Mouse (Mus musculus): ENCODE data around the gene Wdr74. TPM values are rescaled to one million over a fixed set of nuclear protein-coding genes. Genes with fewer than 3 reads are reported as not detected.

The Wdr74 gene
- polyA plus RNA-seq, 1 experiment from 2014 or later = 121 TPM

GRCm38 (mm10) chr19:8739646-8740045 lies 4.0 kb downstream of the Wdr74 start:
- H3K4me1 ChIP-seq = peaks cover 38% of the 10 kb centered on the region
- H3K36me3 ChIP-seq = peaks cover 62% of the 10 kb centered on the region
- no peak overlapping the region for H3K27ac ChIP-seq (replicated peaks)
- DNase-seq (ENCODE audit: low spot score) = no peak
- H3K27me3 ChIP-seq (ENCODE audit: low read depth, poor library complexity, severe bottlenecking) = no peaks in the 10 kb centered on the region
- WGBS = 91% methylated on average over 6 of the region's 6 CpGs
- no peak overlapping the region for H3K4me3 ChIP-seq
- no peaks in the 10 kb centered on the region for H3K9me3 ChIP-seq (replicated peaks)

GRCm38 (mm10) chr19:8740603-8741002 lies 5.0 kb downstream of the Wdr74 start, which contains the start of gene 1700092M07Rik:
TSS of gene 1700092M07Rik (plus strand) at chr19:8740718.
- Histone ChIP-seq H3K27me3 (ENCODE audit: low read depth, poor library complexity, severe bottlenecking) (no peaks in the 10 kb centered on the region), H3K4me3 (peak within 1 kb of the TSS; percentile 86), H3K27ac (replicated peaks) (peak within 1 kb of the TSS; percentile 93), H3K4me1 (peaks cover 32% of the 10 kb centered on the region), H3K9me3 (replicated peaks) (no peaks in the 10 kb centered on the region), H3K36me3 (peaks cover 72% of the 10 kb centered on the region)
- WGBS = 74% methylated on average over 14 of the region's 14 CpGs
- no peak for DNase-seq (ENCODE audit: low spot score)

DNA sequence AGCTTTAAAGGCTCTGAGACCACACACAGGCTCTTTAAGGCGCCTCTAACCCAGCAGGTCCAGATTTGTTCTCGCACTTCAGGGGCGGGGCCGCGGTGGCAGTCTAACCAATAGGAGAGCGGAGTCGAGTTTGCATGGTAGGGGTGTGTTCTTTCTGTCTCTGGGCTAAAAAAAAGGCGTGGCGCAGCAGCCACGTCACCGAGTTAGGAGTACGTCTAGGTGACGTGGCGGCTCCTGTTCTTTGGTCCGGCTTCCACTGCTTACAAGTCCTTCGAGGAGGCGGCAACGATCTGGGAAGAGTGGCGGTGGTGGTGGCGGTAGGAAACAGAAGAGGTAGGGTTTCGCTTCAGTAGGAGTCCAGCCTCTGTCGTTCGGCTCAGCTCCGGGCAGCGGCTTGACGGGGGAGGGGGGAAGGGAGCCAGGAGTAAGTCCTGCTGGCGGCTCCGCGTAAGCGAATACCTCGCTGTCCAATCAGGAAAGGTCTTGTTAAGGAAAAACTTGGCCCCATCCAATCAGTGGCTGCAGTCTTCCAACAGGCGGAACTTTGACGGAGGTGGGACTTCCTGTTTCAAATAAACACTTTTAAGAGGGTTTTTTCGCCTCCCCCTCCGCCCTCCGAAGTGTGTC lies 5.7 kb downstream of the Wdr74 start, which contains the start of gene Stx5a:
Gene Stx5a, plus strand, starts transcription at position 171 of the 627 bp plus-strand sequence.
- Histone ChIP-seq H3K4me1 (peaks cover 28% of the 10 kb centered on the region), H3K4me3 (peak within 1 kb of the TSS; percentile 86), H3K36me3 (peaks cover 79% of the 10 kb centered on the region), H3K27me3 (ENCODE audit: low read depth, poor library complexity, severe bottlenecking) (no peaks in the 10 kb centered on the region), H3K27ac (replicated peaks) (peak within 1 kb of the TSS; percentile 93), H3K9me3 (replicated peaks) (no peaks in the 10 kb centered on the region)
- peak; percentile 95 for DNase-seq (ENCODE audit: low spot score)
- WGBS = under 1% methylated on average over 36 of the region's 36 CpGs

DNA sequence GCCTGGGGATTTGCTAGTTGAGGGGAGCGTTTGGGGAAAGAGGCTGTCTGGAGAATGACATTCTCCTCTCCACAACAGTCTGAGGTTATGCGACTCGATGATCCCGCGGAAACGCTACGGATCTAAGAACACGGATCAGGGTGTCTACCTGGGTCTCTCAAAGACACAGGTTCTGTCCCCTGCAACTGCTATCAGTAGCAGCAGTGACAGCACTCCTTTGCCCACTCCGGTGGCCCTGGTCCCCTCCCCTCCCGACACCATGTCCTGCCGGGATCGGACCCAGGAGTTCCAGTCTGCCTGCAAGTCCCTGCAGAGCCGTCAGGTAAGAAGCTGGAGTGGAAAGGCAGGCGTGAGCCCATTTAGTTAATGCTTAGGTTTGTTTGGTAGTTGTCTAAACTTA lies 6.5 kb downstream of the Wdr74 start:
- no peak for DNase-seq (ENCODE audit: low spot score)

GRCm38 (mm10) chr19:8745382-8745781 lies 9.8 kb downstream of the Wdr74 start:
- peaks cover 18% of the 10 kb centered on the region for H3K4me1 ChIP-seq
- H3K36me3 ChIP-seq = peaks cover 85% of the 10 kb centered on the region
- 97% methylated on average over 1 of the region's 1 CpGs for WGBS
- no peak overlapping the region for H3K4me3 ChIP-seq
- H3K27ac ChIP-seq (replicated peaks) = no peak overlapping the region
- no peaks in the 10 kb centered on the region for H3K9me3 ChIP-seq (replicated peaks)
- DNase-seq (ENCODE audit: low spot score) = no peak
- no peaks in the 10 kb centered on the region for H3K27me3 ChIP-seq (ENCODE audit: low read depth, poor library complexity, severe bottlenecking)

More for the DNA sequence above, 6.5 kb downstream of the Wdr74 start:
- no peaks in the 10 kb centered on the region for H3K27me3 ChIP-seq (ENCODE audit: low read depth, poor library complexity, severe bottlenecking)
- peaks cover 21% of the 10 kb centered on the region for H3K4me1 ChIP-seq
- peak overlapping the region; percentile 93 for H3K27ac ChIP-seq (replicated peaks)
- peaks cover 85% of the 10 kb centered on the region for H3K36me3 ChIP-seq
- H3K9me3 ChIP-seq (replicated peaks) = no peaks in the 10 kb centered on the region
- WGBS = 18% methylated on average over 14 of the region's 14 CpGs
- peak overlapping the region; percentile 86 for H3K4me3 ChIP-seq

GRCm38 (mm10) chr19:8747368-8747767 lies 11.7 kb downstream of the Wdr74 start:
- Histone ChIP-seq H3K36me3 (peaks cover 97% of the 10 kb centered on the region), H3K4me3 (no peak overlapping the region), H3K27me3 (ENCODE audit: low read depth, poor library complexity, severe bottlenecking) (no peaks in the 10 kb centered on the region), H3K4me1 (peaks cover 7% of the 10 kb centered on the region), H3K27ac (replicated peaks) (no peak overlapping the region), H3K9me3 (replicated peaks) (no peaks in the 10 kb centered on the region)
- no peak for DNase-seq (ENCODE audit: low spot score)
- WGBS = 79% methylated on average over 2 of the region's 2 CpGs

DNA sequence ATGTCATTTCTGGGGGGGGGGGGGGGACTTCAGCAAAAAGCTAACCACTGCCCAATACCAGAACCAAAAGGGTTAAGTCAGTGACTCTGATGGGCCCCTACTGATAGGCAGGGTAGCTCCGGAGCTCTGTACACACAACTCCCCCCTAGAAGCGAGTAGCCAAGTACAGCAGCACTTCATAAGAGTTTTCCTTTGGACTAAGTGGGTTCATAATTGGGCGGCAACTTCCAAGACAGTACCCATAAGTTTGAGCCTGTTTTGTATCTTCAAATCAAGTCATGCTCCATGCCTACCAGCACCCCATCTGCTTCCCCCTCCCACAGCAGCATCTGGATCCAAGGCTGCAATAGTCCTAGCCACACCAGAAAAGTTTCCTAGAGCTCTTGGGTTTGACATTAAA lies 20.0 kb downstream of the Wdr74 start:
- WGBS = 90% methylated on average over 3 of the region's 3 CpGs
- DNase-seq (ENCODE audit: low spot score) = no peak
- H3K27me3 ChIP-seq (ENCODE audit: low read depth, poor library complexity, severe bottlenecking) = no peaks in the 10 kb centered on the region
- H3K36me3 ChIP-seq = peaks cover 58% of the 10 kb centered on the region
- peaks cover 28% of the 10 kb centered on the region for H3K4me1 ChIP-seq
- H3K27ac ChIP-seq (replicated peaks) = no peak overlapping the region
- H3K9me3 ChIP-seq (replicated peaks) = no peaks in the 10 kb centered on the region
- peak overlapping the region; percentile 89; the same call in 1 of the 2 replicates for H3K4me3 ChIP-seq

- H3K36me3 ChIP-seq = peaks cover 58% of the 10 kb centered on the region
- DNase-seq (ENCODE audit: low spot score) = peak; percentile 94
- peak within 1 kb of the TSS; percentile 89 for H3K4me3 ChIP-seq
- peak within 1 kb of the TSS; percentile 95 for H3K27ac ChIP-seq (replicated peaks)
- H3K9me3 ChIP-seq (replicated peaks) = no peaks in the 10 kb centered on the region
- H3K27me3 ChIP-seq (ENCODE audit: low read depth, poor library complexity, severe bottlenecking) = no peaks in the 10 kb centered on the region
- peaks cover 28% of the 10 kb centered on the region for H3K4me1 ChIP-seq
- WGBS = under 1% methylated on average over 75 of the region's 75 CpGs
These were observed 21.2 kb downstream of the Wdr74 start, which contains the start of gene Nxf1 for GRCm38 (mm10) chr19:8756635-8757387. TSS of gene Nxf1 (plus strand) at chr19:8757073.

GRCm38 (mm10) chr19:8757471-8757998 lies 21.9 kb downstream of the Wdr74 start:
- WGBS = 12% methylated on average over 14 of the region's 14 CpGs
- Histone ChIP-seq H3K27me3 (ENCODE audit: low read depth, poor library complexity, severe bottlenecking) (no peaks in the 10 kb centered on the region), H3K4me1 (peaks cover 28% of the 10 kb centered on the region), H3K27ac (replicated peaks) (peak overlapping the region; percentile 95), H3K4me3 (peak overlapping the region; percentile 89), H3K36me3 (peaks cover 58% of the 10 kb centered on the region), H3K9me3 (replicated peaks) (no peaks in the 10 kb centered on the region)
- DNase-seq (ENCODE audit: low spot score) = no peak

- peaks cover 58% of the 10 kb centered on the region for H3K36me3 ChIP-seq
- H3K4me1 ChIP-seq = peaks cover 28% of the 10 kb centered on the region
- WGBS = 93% methylated on average over 2 of the region's 2 CpGs
- H3K4me3 ChIP-seq = peak overlapping the region; percentile 89
- no peaks in the 10 kb centered on the region for H3K9me3 ChIP-seq (replicated peaks)
- DNase-seq (ENCODE audit: low spot score) = no peak
- no peaks in the 10 kb centered on the region for H3K27me3 ChIP-seq (ENCODE audit: low read depth, poor library complexity, severe bottlenecking)
- no peak overlapping the region for H3K27ac ChIP-seq (replicated peaks)
These were observed 23.3 kb downstream of the Wdr74 start for GRCm38 (mm10) chr19:8758899-8759298.

- H3K36me3 ChIP-seq = peaks cover 59% of the 10 kb centered on the region
- no peak overlapping the region for H3K4me3 ChIP-seq
- peaks cover 24% of the 10 kb centered on the region for H3K4me1 ChIP-seq
- no peak overlapping the region for H3K27ac ChIP-seq (replicated peaks)
- no peak for DNase-seq (ENCODE audit: low spot score)
- peaks cover 11% of the 10 kb centered on the region; the same call in 1 of the 2 replicates for H3K9me3 ChIP-seq (replicated peaks)
- H3K27me3 ChIP-seq (ENCODE audit: low read depth, poor library complexity, severe bottlenecking) = no peaks in the 10 kb centered on the region
- WGBS = 90% methylated on average over 2 of the region's 2 CpGs
These were observed 25.1 kb downstream of the Wdr74 start for GRCm38 (mm10) chr19:8760757-8761156.

- WGBS = 94% methylated on average over 4 of the region's 4 CpGs
- Histone ChIP-seq H3K27ac (replicated peaks) (no peak overlapping the region), H3K27me3 (ENCODE audit: low read depth, poor library complexity, severe bottlenecking) (no peaks in the 10 kb centered on the region), H3K4me3 (no peak overlapping the region), H3K9me3 (replicated peaks) (peaks cover 12% of the 10 kb centered on the region; the same call in 1 of the 2 replicates), H3K36me3 (peaks cover 83% of the 10 kb centered on the region), H3K4me1 (peaks cover 8% of the 10 kb centered on the region)
- DNase-seq (ENCODE audit: low spot score) = no peak
These were observed 27.6 kb downstream of the Wdr74 start for GRCm38 (mm10) chr19:8763276-8763675.

Data from midbrain, embryonic 10.5 days (tissue).